Mouse (Mus musculus): ENCODE data around the gene Slain1. TPM values are rescaled to one million over a fixed set of nuclear protein-coding genes. Genes with fewer than 3 reads are reported as not detected.
A peak's percentile ranks its signal among the peaks of the same experiment; 100 is the strongest.

The Slain1 gene
- polyA plus RNA-seq, 1 experiment = 18.9 TPM

DNA sequence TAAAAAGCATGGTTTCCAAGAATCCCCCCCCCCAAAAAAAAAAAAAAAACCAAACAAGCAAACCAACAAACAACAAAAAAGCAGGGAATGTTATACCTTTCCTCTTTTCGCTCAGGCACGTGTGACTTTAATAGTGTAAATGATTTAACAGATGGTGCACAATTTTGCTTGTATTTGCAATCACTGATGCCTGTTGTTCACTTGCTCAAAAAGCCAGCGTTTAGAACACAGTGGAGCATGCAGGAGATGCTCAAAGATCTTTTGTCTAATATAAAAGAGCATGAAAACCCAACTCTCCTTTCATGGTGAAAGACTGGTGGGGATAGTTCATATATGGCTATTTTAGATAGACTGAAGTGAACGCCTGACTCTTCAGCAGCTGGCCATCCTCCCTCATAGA is 726 bp upstream of the Slain1 start:
- TF ChIP-seq CTCF (IDR thresholded peaks at IDR 0.05; ENCODE audit: low read depth, low read length) (no peak), POLR2A (IDR thresholded peaks at IDR 0.05; ENCODE audit: insufficient read depth, low read length) (no peak), EP300 (IDR thresholded peaks at IDR 0.05; ENCODE audit: insufficient read depth, low read depth, low read length) (no peak)
- no peaks in the 10 kb centered on the region for H3K36me3 ChIP-seq (ENCODE audit: control insufficient read depth, insufficient read depth, low read length, poor library complexity, severe bottlenecking)
- H3K9ac ChIP-seq (ENCODE audit: low read depth, poor library complexity, severe bottlenecking) = peak overlapping the region; percentile 60; the same call in 1 of the 2 replicates
- no peaks in the 10 kb centered on the region for H3K27me3 ChIP-seq (ENCODE audit: control insufficient read depth, insufficient read depth, low read length, poor library complexity, severe bottlenecking)
- H3K4me1 ChIP-seq (ENCODE audit: control insufficient read depth, insufficient read depth, low read length) = peaks cover 1% of the 10 kb centered on the region
- peaks cover 5% of the 10 kb centered on the region; the same call in 1 of the 2 replicates for H3K9me3 ChIP-seq (replicated peaks; ENCODE audit: control insufficient read depth, insufficient read depth, low read length, poor library complexity, severe bottlenecking)
- no peak overlapping the region for H3K4me3 ChIP-seq (ENCODE audit: low read depth, low read length)
- no peak overlapping the region for H3K27ac ChIP-seq (ENCODE audit: insufficient read depth, low read length)

DNA sequence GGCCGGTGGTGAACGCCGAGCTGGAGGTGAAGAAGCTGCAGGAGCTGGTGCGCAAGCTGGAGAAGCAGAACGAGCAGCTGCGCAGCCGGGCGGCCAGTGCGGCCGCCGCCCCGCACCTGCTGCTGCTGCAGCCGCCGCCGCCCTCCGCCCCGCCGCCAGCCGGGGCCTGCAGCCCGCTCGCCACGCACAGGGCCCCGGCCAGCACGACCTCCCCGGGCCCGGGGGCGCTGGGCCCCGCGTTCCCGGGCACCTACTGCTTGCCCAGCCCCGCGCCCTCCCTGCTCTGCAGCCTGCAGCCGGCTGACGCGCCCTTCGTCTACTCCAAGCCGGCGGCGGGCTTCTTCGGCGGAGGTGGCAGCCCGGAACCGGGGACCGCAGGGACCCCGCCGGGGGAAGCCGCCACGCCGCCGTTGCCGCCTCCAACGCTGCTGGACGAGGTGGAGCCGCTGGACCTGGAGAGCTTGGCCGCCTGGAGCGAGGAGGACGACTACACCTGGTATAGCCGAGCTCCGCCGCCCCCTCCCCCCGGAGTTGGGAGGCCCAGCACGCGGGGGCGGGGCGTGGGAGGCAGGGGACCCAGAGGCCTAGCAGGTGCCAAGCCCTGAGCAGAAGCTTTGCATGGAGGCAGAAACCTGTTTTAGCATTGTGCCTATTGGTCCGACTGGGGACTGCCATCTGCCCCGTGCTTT is 529 bp downstream of the Slain1 start:
- no peaks in the 10 kb centered on the region for H3K27me3 ChIP-seq (ENCODE audit: control insufficient read depth, insufficient read depth, low read length, poor library complexity, severe bottlenecking)

DNA sequence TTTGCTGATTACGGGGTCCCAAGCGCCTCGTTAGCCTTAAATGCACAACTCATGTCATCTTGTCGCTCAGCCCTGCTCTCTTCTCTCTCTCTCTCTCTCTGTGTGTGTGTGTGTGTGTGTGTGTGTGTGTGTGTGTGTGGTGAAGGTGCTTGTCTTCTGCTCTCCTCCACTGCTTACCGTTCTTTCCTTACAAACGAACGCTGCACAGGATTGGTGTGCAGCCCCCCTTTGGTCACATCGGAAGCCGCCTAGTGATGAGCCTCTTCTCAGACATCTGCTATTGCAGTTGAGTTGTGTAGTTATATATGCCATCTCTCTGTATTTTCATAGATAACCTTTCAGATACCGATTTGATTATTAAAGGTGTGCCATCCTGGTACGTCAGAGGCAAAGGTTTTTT is 1.1 kb downstream of the Slain1 start:
- H3K4me1 ChIP-seq (ENCODE audit: control insufficient read depth, insufficient read depth, low read length) = peaks cover 1% of the 10 kb centered on the region
- no peaks in the 10 kb centered on the region for H3K36me3 ChIP-seq (ENCODE audit: control insufficient read depth, insufficient read depth, low read length, poor library complexity, severe bottlenecking)
- no peak for TF ChIP-seq EP300 (IDR thresholded peaks at IDR 0.05; ENCODE audit: insufficient read depth, low read depth, low read length)
- TF ChIP-seq POLR2A (IDR thresholded peaks at IDR 0.05; ENCODE audit: insufficient read depth, low read length) = no peak
- no peak for TF ChIP-seq CTCF (IDR thresholded peaks at IDR 0.05; ENCODE audit: low read depth, low read length)
- peak overlapping the region; percentile 60 for H3K9ac ChIP-seq (ENCODE audit: low read depth, poor library complexity, severe bottlenecking)
- H3K9me3 ChIP-seq (replicated peaks; ENCODE audit: control insufficient read depth, insufficient read depth, low read length, poor library complexity, severe bottlenecking) = no peaks in the 10 kb centered on the region
- no peaks in the 10 kb centered on the region for H3K27me3 ChIP-seq (ENCODE audit: control insufficient read depth, insufficient read depth, low read length, poor library complexity, severe bottlenecking)
- no peak overlapping the region for H3K27ac ChIP-seq (ENCODE audit: insufficient read depth, low read length)
- H3K4me3 ChIP-seq (ENCODE audit: low read depth, low read length) = peak overlapping the region; percentile 77

More for the DNA sequence above, 529 bp downstream of the Slain1 start:
- Histone ChIP-seq H3K4me3 (ENCODE audit: low read depth, low read length) (peak overlapping the region; percentile 77), H3K9ac (ENCODE audit: low read depth, poor library complexity, severe bottlenecking) (peak overlapping the region; percentile 60), H3K9me3 (replicated peaks; ENCODE audit: control insufficient read depth, insufficient read depth, low read length, poor library complexity, severe bottlenecking) (no peaks in the 10 kb centered on the region), H3K4me1 (ENCODE audit: control insufficient read depth, insufficient read depth, low read length) (peaks cover 1% of the 10 kb centered on the region), H3K36me3 (ENCODE audit: control insufficient read depth, insufficient read depth, low read length, poor library complexity, severe bottlenecking) (no peaks in the 10 kb centered on the region), H3K27ac (ENCODE audit: insufficient read depth, low read length) (no peak overlapping the region)
- TF ChIP-seq CTCF (IDR thresholded peaks at IDR 0.05; ENCODE audit: low read depth, low read length) = no peak
- no peak for TF ChIP-seq EP300 (IDR thresholded peaks at IDR 0.05; ENCODE audit: insufficient read depth, low read depth, low read length)
- TF ChIP-seq POLR2A (IDR thresholded peaks at IDR 0.05; ENCODE audit: insufficient read depth, low read length) = no peak

DNA sequence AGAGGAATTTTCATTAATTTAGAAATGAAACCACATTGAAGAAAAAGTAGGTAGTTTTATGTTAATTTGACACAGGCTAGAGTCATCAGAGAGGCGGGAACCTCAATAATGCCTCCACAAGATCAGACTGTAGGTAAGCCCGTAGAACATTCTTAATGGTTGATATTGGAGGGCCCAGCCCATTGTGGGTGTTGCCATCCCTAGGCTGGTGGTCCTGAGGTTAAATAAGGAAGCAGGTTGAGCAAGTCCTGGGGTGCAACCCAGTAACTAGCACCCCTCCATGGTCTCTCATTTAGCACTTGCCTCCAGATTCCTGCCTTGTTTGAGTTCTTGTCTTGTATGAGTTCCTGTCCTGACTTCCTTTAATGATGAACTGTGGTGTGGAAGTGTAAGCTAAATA is 1.5 kb downstream of the Slain1 start:
- Histone ChIP-seq H3K9ac (ENCODE audit: low read depth, poor library complexity, severe bottlenecking) (no peak overlapping the region), H3K36me3 (ENCODE audit: control insufficient read depth, insufficient read depth, low read length, poor library complexity, severe bottlenecking) (no peaks in the 10 kb centered on the region), H3K27ac (ENCODE audit: insufficient read depth, low read length) (no peak overlapping the region), H3K4me1 (ENCODE audit: control insufficient read depth, insufficient read depth, low read length) (peaks cover 1% of the 10 kb centered on the region), H3K4me3 (ENCODE audit: low read depth, low read length) (no peak overlapping the region), H3K27me3 (ENCODE audit: control insufficient read depth, insufficient read depth, low read length, poor library complexity, severe bottlenecking) (no peaks in the 10 kb centered on the region), H3K9me3 (replicated peaks; ENCODE audit: control insufficient read depth, insufficient read depth, low read length, poor library complexity, severe bottlenecking) (no peaks in the 10 kb centered on the region)
- no peak for TF ChIP-seq CTCF (IDR thresholded peaks at IDR 0.05; ENCODE audit: low read depth, low read length)
- no peak for TF ChIP-seq EP300 (IDR thresholded peaks at IDR 0.05; ENCODE audit: insufficient read depth, low read depth, low read length)
- TF ChIP-seq POLR2A (IDR thresholded peaks at IDR 0.05; ENCODE audit: insufficient read depth, low read length) = no peak

DNA sequence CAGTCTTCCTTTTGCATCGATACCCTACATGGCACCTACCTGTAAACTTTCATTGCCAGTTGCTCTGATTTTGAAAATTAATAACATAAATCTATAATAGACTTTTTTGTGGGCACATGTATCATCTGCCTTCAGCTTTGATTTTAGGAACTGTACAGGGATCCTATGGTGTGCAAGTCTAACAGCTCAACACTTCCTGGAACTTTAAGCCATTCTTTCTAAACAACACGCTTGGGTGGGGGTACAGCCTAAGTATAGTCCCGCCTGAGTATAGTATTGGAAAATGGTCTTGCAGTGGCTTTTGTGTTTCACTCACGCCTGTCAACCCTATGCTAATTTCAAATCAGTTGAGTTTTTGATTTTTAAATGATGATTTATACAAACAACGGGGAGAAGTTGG is 2.5 kb downstream of the Slain1 start:
- Histone ChIP-seq H3K9ac (ENCODE audit: low read depth, poor library complexity, severe bottlenecking) (no peak overlapping the region), H3K4me1 (ENCODE audit: control insufficient read depth, insufficient read depth, low read length) (peaks cover 1% of the 10 kb centered on the region), H3K36me3 (ENCODE audit: control insufficient read depth, insufficient read depth, low read length, poor library complexity, severe bottlenecking) (no peaks in the 10 kb centered on the region), H3K27ac (ENCODE audit: insufficient read depth, low read length) (no peak overlapping the region), H3K27me3 (ENCODE audit: control insufficient read depth, insufficient read depth, low read length, poor library complexity, severe bottlenecking) (no peaks in the 10 kb centered on the region), H3K4me3 (ENCODE audit: low read depth, low read length) (no peak overlapping the region), H3K9me3 (replicated peaks; ENCODE audit: control insufficient read depth, insufficient read depth, low read length, poor library complexity, severe bottlenecking) (no peaks in the 10 kb centered on the region)
- TF ChIP-seq POLR2A (IDR thresholded peaks at IDR 0.05; ENCODE audit: insufficient read depth, low read length) (no peak), EP300 (IDR thresholded peaks at IDR 0.05; ENCODE audit: insufficient read depth, low read depth, low read length) (no peak)

DNA sequence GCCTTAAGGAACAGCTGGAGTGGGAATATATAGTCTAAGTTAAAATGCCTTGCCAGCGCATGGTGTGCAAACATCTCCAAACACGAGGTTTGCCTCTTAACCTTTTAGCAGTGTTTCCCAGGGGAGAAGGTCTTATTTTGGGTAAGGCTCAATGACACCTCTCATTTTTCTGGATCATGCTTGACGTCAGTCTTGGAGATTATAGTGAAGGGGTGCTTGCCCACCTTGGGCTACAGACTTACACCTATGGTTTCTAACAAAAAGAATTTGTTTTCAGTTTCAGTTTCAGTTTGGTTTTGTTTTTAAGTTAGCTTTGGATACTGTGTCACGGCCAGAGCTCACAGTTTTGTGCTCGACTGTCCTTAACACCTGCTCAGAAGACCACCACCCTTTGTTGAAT is 3.8 kb downstream of the Slain1 start:
- H3K9me3 ChIP-seq (replicated peaks; ENCODE audit: control insufficient read depth, insufficient read depth, low read length, poor library complexity, severe bottlenecking) = no peaks in the 10 kb centered on the region
- peaks cover 1% of the 10 kb centered on the region for H3K4me1 ChIP-seq (ENCODE audit: control insufficient read depth, insufficient read depth, low read length)
- no peak overlapping the region for H3K27ac ChIP-seq (ENCODE audit: insufficient read depth, low read length)
- no peaks in the 10 kb centered on the region; the same call in 1 of the 2 replicates for H3K36me3 ChIP-seq (ENCODE audit: control insufficient read depth, insufficient read depth, low read length, poor library complexity, severe bottlenecking)
- no peak overlapping the region for H3K4me3 ChIP-seq (ENCODE audit: low read depth, low read length)
- no peaks in the 10 kb centered on the region for H3K27me3 ChIP-seq (ENCODE audit: control insufficient read depth, insufficient read depth, low read length, poor library complexity, severe bottlenecking)
- TF ChIP-seq CTCF (IDR thresholded peaks at IDR 0.05; ENCODE audit: low read depth, low read length) (no peak), EP300 (IDR thresholded peaks at IDR 0.05; ENCODE audit: insufficient read depth, low read depth, low read length) (no peak), POLR2A (IDR thresholded peaks at IDR 0.05; ENCODE audit: insufficient read depth, low read length) (no peak)
- H3K9ac ChIP-seq (ENCODE audit: low read depth, poor library complexity, severe bottlenecking) = no peak overlapping the region
